Mouse (Mus musculus): ENCODE results near the gene Pou2f1. TPM values are rescaled to one million over a fixed set of nuclear protein-coding genes. Genes with fewer than 3 reads are reported as not detected.

The Pou2f1 gene
- total RNA-seq (2022): 1 to 10 TPM; 7.4 to 8.9 (median 7.9) TPM

DNA sequence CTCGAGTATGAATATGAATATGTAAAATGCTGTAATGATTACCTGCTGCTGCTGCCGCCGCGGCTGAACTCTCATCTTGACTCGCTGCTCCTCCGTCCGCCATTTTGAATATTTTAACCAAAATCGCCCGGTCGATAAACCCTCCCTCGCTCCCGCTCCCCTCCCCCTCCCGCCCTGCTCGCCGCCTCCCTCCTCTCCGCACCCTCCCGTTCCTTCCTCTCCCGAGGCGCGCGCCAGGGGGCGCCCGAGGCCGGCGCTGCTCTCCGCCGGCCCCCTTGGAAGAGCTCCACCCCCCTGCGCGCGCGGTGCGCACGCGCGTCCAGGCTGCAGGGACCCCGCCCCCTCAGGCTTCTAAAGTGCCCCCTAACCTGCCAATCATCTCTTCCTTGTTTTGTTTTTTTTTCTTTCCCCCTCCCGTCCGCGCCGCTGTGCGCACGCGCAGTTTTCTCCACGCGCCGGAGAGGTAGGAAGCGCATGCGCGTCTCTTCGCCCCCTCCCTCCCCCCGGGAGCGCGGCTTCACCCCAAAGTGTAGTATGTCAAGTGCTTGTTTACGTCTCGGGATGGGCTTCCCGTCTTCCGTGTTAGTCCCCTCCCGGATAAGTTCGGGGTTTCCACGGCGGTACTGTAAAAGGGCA is at the start of gene Pou2f1:
Gene Pou2f1 (minus strand): TSS at position 159 of the 636 bp plus-strand sequence.
- DNase-seq (ENCODE audit: low spot score in 2 of 2): peak; percentile 94 to 97

DNA sequence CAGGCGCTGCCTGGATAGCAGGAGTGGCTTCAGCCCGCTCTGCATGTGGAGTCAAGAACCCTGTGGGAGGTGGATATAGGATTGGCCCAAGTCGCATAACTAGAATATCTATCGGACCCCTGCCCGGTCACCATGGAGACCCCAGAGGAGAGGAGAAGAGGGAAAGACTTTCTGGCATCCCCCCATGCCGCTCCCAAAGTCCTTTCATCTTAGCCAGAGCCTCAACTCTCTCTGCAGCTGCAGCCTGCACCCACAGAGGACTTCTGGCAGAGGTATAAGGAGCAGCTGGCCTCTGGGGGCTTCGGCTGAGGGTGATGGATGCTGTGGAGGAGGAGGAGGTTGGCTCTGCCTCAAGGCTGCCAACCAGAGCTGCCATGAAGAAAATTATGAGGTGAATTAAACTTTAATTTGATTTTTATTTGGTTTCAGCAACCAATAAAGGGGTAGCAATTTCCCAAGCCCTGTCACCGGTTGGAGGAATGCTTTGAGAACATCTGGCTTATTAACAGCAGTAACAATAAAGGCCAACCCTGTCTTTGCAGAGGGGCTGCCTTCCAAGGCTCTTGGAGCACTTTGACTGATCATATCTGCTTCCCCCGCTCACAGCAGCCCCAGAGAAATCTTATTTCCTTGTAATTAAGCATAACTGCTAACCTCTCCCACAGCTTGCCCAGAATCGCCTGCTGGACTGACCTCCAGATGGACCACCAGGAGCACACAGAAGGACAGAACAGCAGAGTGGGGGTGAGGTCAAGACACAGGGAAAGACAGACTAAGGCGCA is 46.8 kb upstream of the Pou2f1 start:
- DNase-seq (ENCODE audit: low spot score in 2 of 2): no peak

DNA sequence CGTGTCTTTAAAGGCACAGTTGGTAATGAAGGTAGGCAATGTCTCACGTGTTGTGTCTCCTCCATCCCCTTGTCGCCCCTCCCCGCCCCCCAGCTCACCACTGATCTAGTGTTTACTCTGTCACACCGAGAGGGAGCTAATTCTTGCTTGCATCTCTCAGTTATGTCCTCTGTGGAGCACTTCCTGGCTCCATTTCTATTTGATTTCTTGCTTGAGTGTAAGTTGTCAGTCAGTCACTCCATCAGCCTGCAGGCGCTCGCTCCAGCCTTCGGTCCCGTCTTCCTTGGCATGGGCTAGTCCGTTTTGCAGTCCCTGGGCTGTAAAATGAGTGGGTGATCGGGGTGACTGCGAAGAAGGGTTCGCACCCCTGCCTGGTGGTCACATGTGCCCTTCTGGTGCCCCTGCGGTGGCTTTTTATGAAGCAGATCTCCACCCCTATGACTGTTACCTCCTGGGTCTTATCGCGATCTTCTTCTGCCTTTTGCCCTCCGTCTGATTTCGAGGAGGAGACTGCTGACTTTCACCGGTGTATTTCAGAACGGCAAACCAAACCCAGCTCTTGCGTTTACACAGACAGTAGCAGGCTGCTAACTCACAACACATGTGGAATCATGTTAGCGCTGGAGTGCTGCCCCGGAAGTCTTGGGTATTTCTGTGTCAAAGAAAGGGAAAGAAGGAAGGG is 45.9 kb upstream of the Pou2f1 start:
- no peak for DNase-seq (ENCODE audit: low spot score in 2 of 2)

- no peak for DNase-seq (ENCODE audit: low spot score in 2 of 2)
These were observed 45.2 kb upstream of the Pou2f1 start for GRCm38 (mm10) chr1:166047505-166048170.

- DNase-seq (ENCODE audit: low spot score in 2 of 2): no peak
These were observed 43.4 kb upstream of the Pou2f1 start for GRCm38 (mm10) chr1:166045894-166046197.

- DNase-seq (ENCODE audit: low spot score in 2 of 2): no peak
These were observed 42.8 kb upstream of the Pou2f1 start for GRCm38 (mm10) chr1:166045060-166045893.

DNA sequence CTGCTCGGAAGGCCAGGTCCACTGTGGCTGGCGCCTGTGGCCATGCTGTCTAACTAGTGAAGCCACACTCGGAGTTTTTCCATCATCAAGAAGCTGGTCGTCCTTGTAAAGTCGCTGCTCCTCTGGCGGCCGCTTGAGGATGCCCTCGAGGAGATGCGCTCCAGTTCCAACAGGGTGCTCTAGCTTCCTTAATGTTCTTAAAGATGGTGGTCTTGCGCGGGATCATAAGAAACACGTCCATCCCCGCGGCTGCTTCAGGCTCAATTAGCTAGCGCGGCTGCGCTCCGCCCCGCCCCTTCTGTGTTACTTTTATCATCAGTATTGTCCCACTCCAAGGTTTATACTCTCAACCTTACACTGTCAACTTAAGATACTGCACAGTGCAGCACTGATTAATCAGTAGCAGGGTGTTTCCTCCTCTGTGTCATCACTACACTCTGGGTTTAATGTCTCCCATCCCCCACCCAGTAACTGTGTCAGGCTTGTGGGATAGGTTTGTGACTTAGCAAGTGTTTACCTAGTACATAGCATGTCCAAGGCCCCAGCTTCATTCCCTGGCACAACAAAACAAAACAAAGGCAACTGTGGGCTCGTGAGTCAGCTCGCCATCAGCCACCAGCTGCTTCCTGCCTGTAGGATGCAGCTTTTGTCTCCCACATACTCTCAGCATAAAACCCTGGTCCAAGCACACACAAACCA is 41.1 kb upstream of the Pou2f1 start:
- no peak for DNase-seq (ENCODE audit: low spot score in 2 of 2)

DNA sequence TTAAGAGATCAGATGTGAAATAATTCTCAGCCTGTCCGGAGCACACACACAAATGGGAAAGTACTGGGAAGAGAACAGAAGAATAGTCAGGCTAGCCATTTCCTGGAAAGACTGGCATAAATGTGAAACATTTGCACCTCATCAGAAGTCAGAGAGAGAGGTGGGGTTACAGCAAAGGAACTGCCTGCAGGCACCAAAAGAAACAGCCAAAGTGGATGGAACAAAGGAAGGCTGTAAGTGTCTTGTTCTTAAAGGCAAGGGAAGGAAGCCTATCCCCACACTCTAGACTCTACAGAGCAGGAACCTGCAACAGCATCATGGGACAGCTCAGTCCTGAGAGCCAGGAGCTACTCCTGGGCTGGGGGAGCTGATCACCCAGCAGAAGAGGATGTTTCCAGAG is 39.0 kb upstream of the Pou2f1 start:
- no peak for DNase-seq (ENCODE audit: low spot score in 2 of 2)

DNA sequence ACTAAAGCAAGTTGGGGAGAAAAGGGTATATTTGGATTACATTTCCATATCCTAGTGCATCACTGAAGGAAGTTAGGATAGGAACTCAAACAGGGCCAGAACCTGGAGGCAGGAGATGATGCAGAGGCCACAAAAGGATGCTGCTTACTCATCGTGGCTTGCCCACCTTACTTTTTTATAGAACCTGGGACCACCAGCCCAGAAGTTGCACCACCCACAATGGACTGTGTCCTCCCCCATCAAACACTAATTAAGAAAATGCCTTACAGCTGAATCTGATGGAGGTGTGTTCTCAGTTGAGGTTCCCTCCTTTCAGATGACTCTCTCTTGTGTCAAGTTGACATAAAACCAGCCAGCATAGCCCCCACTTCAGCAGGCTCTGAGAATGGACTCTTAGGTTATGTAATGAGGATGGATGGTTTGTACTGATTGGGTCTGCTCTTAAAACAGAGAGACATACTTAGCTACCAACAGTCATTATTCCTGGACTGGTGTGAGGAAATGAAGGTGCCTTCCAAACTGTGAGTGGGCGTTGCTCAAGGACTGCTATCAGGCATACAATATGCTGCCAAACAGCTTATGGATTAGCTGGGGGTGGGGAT is 36.4 kb upstream of the Pou2f1 start:
- no peak for DNase-seq (ENCODE audit: low spot score in 2 of 2)

DNA sequence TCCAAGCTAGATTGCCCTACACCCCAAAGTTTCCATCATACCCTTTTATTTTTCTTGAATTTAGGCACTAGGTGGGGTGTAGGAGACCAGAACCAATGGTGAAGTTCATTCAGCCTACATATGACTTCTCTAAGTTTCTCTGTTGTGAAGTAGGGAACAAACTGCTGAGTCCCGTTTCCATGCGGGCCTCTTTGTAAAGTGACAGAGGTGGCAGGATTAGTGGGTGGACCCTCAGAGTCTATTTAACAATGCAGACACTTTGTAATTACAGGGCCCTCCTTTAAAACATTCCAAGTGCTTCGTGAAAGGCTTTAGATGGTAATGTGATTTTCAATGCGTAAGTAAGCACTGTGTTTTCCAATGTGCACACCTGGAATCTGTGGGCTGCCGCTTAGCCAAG is 32.6 kb upstream of the Pou2f1 start:
- no peak for DNase-seq (ENCODE audit: low spot score in 2 of 2)

DNA sequence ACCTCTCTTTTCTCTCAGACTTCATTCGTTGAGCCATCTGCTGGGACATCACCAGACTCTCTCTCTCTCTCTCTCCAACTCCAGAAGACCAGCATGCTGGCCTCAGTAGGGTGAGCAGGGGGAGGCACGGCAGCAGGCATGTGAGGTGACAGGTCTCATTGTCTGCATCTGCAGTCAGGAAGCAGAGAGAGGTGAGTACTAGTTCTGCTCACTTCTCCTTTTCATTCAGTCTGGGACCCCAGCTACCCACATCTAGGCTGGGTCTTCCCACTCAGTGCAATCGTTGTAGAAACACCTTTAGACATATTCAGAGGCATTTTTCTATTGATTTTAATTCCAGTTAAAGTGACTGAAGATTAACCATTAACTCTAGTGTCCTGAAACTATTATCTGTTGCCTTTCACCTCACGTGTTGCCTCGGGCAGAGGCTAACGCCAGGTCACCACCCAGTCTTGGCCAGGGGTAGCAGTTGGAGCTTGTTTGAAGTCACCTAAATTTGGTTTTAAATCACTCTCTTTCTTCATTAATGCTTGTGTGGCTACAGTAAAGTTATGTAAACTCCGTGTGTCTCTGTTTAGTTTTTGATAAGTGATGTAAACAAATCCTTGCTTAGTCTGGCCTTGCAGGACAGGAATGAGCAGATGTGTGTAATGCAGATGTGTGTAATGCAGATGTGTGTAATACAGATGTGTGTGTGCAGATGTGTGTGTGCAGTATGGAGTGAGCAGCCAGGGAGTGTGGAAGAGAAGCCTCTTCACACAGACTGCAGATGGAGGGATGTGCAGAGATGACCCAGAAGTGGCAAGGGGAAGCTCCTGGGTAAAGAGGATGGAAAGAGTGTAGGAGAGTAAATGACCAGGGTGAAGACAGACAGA is 29.4 kb upstream of the Pou2f1 start:
- DNase-seq (ENCODE audit: low spot score in 2 of 2): no peak

- DNase-seq (ENCODE audit: low spot score in 2 of 2): no peak
These were observed 21.5 kb upstream of the Pou2f1 start for GRCm38 (mm10) chr1:166023981-166024380.

GRCm38 (mm10) chr1:166017203-166017602 is 14.7 kb upstream of the Pou2f1 start:
- DNase-seq (ENCODE audit: low spot score in 2 of 2): no peak

DNA sequence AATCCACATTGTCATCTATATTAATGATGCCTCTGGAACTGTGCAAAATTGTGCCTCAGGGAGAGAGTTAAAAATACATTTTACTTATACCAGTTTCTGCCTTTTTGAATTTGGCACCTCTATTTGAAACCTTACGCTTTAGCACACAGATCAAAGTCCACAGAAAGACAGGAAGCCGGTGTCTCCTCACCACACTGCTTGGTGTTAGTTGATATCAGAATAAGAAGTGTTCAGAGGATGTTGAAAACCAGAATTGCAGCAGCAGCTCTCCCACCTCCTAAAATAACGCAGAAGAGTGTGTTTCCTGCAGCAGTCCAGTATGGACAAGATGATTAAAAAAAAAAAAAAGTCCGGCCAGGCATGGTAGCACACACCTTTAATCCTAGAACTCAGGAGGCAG is 13.8 kb upstream of the Pou2f1 start:
- DNase-seq (ENCODE audit: low spot score in 2 of 2): no peak

DNA sequence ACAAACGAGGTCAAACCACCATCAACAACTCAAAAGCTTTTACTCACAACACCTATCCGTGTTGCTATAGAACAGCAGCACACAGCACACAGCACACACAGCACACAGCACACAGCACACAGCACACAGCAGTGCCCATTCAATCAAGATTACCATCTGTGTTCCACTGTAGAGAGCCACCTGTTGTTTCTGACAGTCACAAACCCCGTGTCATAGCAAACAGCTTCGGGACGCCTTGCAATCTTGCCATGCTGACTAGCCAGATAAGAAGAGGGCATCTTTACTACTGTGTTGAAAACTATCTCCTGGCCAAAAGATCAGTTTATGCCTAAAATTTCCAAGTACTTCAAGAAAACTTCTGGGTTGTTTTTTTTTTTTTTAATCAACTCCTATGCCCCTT is 12.1 kb upstream of the Pou2f1 start:
- no peak for DNase-seq (ENCODE audit: low spot score in 2 of 2)

GRCm38 (mm10) chr1:166010106-166010505 is 7.6 kb upstream of the Pou2f1 start:
- DNase-seq (ENCODE audit: low spot score in 2 of 2): no peak

GRCm38 (mm10) chr1:166008634-166009350 is 6.3 kb upstream of the Pou2f1 start:
- DNase-seq (ENCODE audit: low spot score in 2 of 2): no peak

- DNase-seq (ENCODE audit: low spot score in 2 of 2): no peak
These were observed 4.5 kb upstream of the Pou2f1 start for GRCm38 (mm10) chr1:166007026-166007425.

All from gastrocnemius, adult 8-10 months (tissue).